Mouse (Mus musculus) cortical plate, adult 2 months (tissue): ENCODE measurements around the gene Ntn4.

Experiments used
- CTCF ChIP-seq: fragments of 200-500 bp; IDR thresholded peaks from 2 replicates; pipeline ENCODE4 v1.5.1; 2011; ENCODE audit warnings: mild to moderate bottlenecking, control low read depth, low read length; ENCODE audit not compliant: insufficient read depth; ENCODE audit errors: extremely low read depth
- POLR2A ChIP-seq: fragments of 200-500 bp; IDR thresholded peaks from 2 replicates; pipeline ENCODE4 v1.6.1; 2011; ENCODE audit warnings: mild to moderate bottlenecking, low read length, control low read depth; ENCODE audit not compliant: insufficient read depth; ENCODE audit errors: extremely low read depth

DNA sequence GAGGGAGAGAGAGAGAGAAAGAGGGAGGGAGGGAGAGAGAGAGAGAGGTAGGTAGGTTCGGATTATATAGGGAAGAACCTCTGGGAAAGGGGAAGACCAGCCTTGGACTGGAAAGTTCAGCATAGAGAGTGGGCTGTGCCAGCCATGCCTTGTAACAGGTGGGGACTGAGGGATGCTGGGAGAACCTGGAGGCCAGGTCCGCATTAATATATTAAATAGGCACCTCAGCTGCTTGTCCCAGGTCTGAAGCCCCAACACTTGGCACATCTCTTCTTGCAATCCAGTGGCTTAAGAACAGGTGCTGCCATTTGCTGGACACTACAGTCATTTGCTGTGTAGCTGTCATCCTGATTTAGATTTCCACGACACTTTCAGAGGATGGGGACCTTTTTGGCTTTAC lies 43.8 kb upstream of the Ntn4 start:
- TF ChIP-seq CTCF (no peak), POLR2A (no peak)
